Mouse (Mus musculus): ENCODE results near the gene Slc16a9.

Slc16a9 gene

GRCm38 (mm10) chr10:70250354-70250753, 5.5 kb downstream of the Slc16a9 start:
- DNase-seq (ENCODE audit: low spot score in 2 of 2), result no peak

- no peak for DNase-seq (ENCODE audit: low spot score in 2 of 2)
Observed at GRCm38 (mm10) chr10:70250766-70251165, 5.9 kb downstream of the Slc16a9 start.

- DNase-seq (ENCODE audit: low spot score in 2 of 2), result no peak
Observed at GRCm38 (mm10) chr10:70254666-70255065, 9.8 kb downstream of the Slc16a9 start.

GRCm38 (mm10) chr10:70255601-70256210, 10.8 kb downstream of the Slc16a9 start:
- peak in 1 of 2 experiments; percentile 51 for DNase-seq (ENCODE audit: low spot score in 2 of 2)

- no peak for DNase-seq (ENCODE audit: low spot score in 2 of 2)
Observed at GRCm38 (mm10) chr10:70257029-70257428, 12.1 kb downstream of the Slc16a9 start.

- DNase-seq (ENCODE audit: low spot score in 2 of 2), result no peak
Observed at GRCm38 (mm10) chr10:70260904-70261303, 16.0 kb downstream of the Slc16a9 start.

GRCm38 (mm10) chr10:70262051-70262450, 17.2 kb downstream of the Slc16a9 start:
- DNase-seq (ENCODE audit: low spot score in 2 of 2), result no peak

GRCm38 (mm10) chr10:70263681-70264189, 18.8 kb downstream of the Slc16a9 start:
- DNase-seq (ENCODE audit: low spot score in 2 of 2), result no peak

GRCm38 (mm10) chr10:70264337-70265036, 19.6 kb downstream of the Slc16a9 start:
- DNase-seq (ENCODE audit: low spot score in 2 of 2), result no peak

- no peak for DNase-seq (ENCODE audit: low spot score in 2 of 2)
Observed at GRCm38 (mm10) chr10:70266501-70266900, 21.6 kb downstream of the Slc16a9 start.

- no peak for DNase-seq (ENCODE audit: low spot score in 2 of 2)
Observed at GRCm38 (mm10) chr10:70268581-70269446, 23.9 kb downstream of the Slc16a9 start.

- no peak for DNase-seq (ENCODE audit: low spot score in 2 of 2)
Observed at GRCm38 (mm10) chr10:70269447-70269787, 24.5 kb downstream of the Slc16a9 start.

- no peak for DNase-seq (ENCODE audit: low spot score in 2 of 2)
Observed at GRCm38 (mm10) chr10:70276678-70277077, 31.8 kb downstream of the Slc16a9 start.

GRCm38 (mm10) chr10:70279349-70279748, 34.4 kb downstream of the Slc16a9 start:
- no peak for DNase-seq (ENCODE audit: low spot score in 2 of 2)

GRCm38 (mm10) chr10:70287825-70288235, 42.9 kb downstream of the Slc16a9 start:
- DNase-seq (ENCODE audit: low spot score in 2 of 2), result no peak

- no peak for DNase-seq (ENCODE audit: low spot score in 2 of 2)
Observed at GRCm38 (mm10) chr10:70288406-70289327, 43.8 kb downstream of the Slc16a9 start.

- no peak for DNase-seq (ENCODE audit: low spot score in 2 of 2)
Observed at GRCm38 (mm10) chr10:70292014-70292413, 47.1 kb downstream of the Slc16a9 start.

- DNase-seq (ENCODE audit: low spot score in 2 of 2), result no peak
Observed at GRCm38 (mm10) chr10:70294094-70294493, 49.2 kb downstream of the Slc16a9 start.

GRCm38 (mm10) chr10:70296531-70297366, 51.8 kb downstream of the Slc16a9 start:
- peak; percentile 60 to 70 for DNase-seq (ENCODE audit: low spot score in 2 of 2)

- no peak for DNase-seq (ENCODE audit: low spot score in 2 of 2)
Observed at GRCm38 (mm10) chr10:70299118-70299517, 54.2 kb downstream of the Slc16a9 start.
